Mouse (Mus musculus) adrenal gland, postnatal 36 days (tissue): ENCODE measurements around the gene Cenpf. TPM values are rescaled to one million over a fixed set of nuclear protein-coding genes. Genes with fewer than 3 reads are reported as not detected.

Experiments
- DNase-seq, 2 experiments: peaks; one replicate each; pipeline ENCODE4 v3.0.0; 2021; ENCODE audit warnings: mixed read lengths in 1 of 2
- long read RNA-seq, 2 experiments: library from polyadenylated mRNA; stranded (forward); transcript quantifications; one replicate each; pipeline ENCODE4 v2.0.0; 2021; ENCODE audit warnings: borderline sequencing depth in 2 of 2
- total RNA-seq, 2 experiments: library from RNA; stranded (reverse); gene quantifications; 2 replicates each; pipeline ENCODE4 v1.2.3; 2021

The Cenpf gene
- total RNA-seq = 1 to 10 TPM; 4.0 to 4.7 TPM
- long read RNA-seq, experiment 1, partial matches to known transcripts = 5 of 5 reads
- long read RNA-seq, experiment 1, other reads (novel, unspliced or antisense) = 0 of 5 reads
- long read RNA-seq, experiment 2, partial matches to known transcripts = 0 of 1 reads
- long read RNA-seq, experiment 2, other reads (novel, unspliced or antisense) = 1 of 1 reads

DNA sequence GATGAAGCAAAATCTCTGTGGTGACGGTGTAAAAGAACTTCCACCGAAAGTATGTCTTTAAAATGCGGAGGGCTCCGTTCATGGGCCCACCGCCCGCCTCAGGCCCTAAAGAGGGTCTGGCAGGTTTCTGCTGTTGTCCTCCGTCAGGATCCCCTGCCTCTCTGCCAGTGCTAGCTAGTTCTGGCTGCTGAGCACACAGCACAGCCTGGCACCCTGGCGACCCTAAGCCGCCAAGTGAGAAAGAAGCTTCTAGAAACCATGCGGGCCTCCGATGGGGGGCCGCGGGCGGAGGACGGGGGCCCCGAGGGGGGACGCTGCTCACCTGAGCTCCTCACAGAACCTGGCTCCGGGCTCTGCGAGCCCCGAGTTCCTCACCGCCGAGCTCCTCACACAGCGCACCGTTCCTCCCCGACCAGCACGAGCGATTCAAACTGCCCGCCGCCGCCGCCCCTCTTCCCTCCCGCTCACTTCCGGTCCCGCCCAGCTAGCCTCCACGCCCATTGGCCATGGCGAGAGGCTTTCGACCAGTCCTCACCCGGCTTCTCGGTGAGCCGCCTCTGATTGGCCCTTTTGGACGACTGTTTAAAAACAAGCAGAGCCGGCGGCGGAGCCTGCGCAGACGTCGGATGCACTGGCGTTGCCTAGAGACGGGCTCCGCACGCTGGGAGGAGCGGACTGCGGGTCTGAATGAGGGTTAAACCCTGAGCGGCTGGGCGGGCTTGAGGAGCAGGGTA is at the start of gene Cenpf:
TSS of gene Cenpf (minus strand) at position 433 of the 734 bp plus-strand sequence.
- DNase-seq = peak; percentile 98 to 99

- no peak for DNase-seq
These were observed 44.3 kb upstream of the Cenpf start for GRCm38 (mm10) chr1:189732156-189732555.

GRCm38 (mm10) chr1:189731697-189732096 is 43.8 kb upstream of the Cenpf start:
- DNase-seq = peak; percentile 27 to 31

DNA sequence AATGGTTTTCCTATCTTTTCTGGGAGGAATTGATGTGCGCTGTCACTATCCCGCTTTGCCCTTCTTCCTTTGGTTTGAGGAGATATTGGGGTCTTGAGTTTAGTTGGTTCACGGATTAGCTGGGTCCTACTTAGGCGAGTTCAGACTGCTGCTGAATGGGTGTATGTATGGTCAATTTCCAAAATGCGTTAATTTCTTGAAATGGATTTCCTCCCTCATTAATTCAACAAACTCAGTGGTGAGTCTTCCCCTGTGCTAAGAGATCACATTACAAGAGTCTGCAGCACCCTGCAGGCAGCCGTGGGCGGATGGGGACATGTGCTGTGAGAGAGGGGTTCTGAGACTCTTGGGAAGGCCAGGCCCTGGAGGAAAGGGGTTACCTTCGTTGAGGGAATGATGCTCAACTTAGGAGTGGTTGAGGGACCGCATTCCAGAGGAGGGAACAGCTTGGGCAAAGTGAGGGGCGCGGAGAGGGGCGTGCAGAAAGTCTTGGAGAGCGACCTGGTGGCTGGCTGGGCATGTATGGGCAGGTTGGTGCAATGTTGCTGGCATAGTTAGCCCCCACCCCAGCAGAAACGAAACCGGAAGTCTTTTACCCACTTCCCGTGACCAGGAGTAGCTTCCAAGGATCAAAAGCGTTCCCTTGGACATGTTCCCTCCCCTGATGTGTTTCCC is 41.4 kb upstream of the Cenpf start:
- no peak for DNase-seq

DNA sequence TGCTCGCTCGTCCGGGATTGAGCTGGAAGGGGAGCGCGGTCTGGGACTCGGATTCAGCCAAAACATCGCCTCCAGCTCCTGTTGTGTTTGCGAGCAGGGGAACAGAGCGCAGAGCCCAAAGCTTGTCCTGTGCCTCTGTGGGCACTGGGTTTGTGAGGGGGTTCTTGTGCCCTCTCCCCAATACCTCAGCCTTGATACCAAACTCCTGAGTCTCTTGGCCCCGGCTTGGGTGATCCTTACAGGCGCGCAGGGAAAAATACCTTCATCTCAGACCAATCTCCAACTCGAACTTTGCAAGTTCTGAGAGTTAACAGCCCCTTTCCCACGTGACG is 40.9 kb upstream of the Cenpf start:
- DNase-seq = no peak

GRCm38 (mm10) chr1:189727884-189728783 is 40.2 kb upstream of the Cenpf start, which contains the start of gene Ptpn14:
Gene Ptpn14 (plus strand): TSS chr1:189728268.
- DNase-seq = peak; percentile 91 to 95

DNA sequence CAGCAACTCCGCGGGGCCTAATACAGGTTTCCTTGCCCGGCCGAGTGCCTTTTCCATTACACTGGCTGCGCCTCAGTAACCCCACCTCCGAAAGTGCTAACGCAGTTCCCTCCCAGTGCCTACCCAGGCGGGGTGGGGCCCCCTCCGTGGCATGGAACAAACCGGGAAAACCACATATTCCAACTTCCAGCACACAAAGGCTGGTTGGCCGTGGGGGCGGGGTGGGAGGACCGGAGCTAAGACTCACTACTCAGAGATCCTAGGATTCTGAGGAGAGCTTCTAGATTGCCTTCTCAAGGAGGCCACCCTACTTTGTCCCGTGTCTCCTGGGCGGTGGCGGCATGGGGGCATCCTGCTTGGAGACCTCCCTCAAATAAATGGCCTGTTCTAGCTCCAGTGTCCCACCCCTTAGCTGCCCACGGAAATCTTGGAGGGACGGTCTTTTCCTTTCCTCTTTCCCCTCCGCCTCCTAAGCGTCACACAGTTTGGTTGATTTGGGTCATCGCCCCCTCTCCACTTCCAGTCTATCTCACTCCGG is 39.5 kb upstream of the Cenpf start:
- peak; percentile 72 to 85 for DNase-seq

GRCm38 (mm10) chr1:189726121-189726520 is 38.2 kb upstream of the Cenpf start:
- DNase-seq = no peak

GRCm38 (mm10) chr1:189718600-189718999 is 30.7 kb upstream of the Cenpf start:
- no peak for DNase-seq

GRCm38 (mm10) chr1:189717546-189717945 is 29.7 kb upstream of the Cenpf start:
- no peak for DNase-seq

DNA sequence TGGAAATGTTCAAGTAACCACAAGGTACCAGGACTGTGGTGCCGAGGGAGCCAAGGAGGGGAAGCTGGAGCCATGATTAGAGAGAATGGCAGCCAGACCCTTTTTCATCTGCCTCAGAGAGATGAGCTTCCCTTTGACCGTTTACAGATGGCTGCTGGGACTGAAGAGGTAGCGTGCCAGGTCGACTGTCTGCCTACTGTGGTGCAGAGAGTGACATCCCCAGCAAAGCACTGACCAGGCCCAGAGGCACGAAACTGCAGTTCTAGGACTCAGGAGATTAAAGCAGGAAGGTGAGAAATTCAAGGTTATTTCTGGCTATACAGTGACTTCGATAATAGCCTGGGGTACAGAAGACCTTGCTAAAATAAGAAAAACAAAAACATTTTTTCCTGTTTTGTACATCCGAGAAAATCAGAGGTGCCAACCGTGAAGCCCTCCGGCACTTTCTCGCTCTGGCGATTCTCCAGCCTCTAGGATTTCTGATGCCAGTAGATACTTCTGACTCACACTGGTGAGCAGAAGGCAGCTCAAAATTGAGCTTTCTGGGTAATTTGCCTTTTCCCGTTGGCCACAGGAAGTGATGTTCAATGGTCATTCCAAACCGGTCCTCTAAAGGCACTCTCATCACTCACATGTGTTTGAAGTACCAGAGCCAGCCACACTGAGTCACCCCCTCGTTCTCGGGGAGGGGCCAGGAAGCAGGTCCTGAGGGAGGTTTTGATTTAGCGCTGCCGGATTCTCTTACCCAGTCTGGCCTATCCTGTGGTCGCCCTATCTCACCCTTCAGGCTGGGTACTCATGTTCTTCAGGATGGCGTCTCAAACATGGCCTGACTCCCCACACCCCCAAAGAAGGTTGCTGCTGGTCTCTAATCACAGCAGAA is 28.3 kb upstream of the Cenpf start:
- DNase-seq = peak; percentile 44 to 45

DNA sequence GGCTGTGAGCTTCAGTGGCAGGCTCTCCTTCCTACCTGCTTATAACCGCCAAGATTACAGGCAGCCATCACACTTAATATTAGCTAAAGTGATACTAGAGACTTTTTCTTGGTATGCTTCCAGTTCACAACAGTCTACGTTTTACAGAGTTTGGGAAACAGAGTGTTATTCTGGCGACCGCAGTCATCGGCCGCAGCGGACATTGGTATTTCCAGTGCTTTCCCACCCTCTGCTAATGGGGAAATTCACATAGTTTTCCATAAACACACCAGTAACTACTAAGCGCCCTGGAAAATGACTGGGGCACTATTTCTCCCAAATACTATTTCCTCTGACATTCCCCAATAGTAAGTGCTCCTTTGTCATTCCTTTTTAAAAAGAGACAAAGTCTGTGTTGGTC is 21.1 kb upstream of the Cenpf start:
- DNase-seq = no peak

GRCm38 (mm10) chr1:189707419-189707818 is 19.5 kb upstream of the Cenpf start:
- no peak for DNase-seq

- no peak for DNase-seq
These were observed 19.1 kb upstream of the Cenpf start for GRCm38 (mm10) chr1:189707014-189707413.

DNA sequence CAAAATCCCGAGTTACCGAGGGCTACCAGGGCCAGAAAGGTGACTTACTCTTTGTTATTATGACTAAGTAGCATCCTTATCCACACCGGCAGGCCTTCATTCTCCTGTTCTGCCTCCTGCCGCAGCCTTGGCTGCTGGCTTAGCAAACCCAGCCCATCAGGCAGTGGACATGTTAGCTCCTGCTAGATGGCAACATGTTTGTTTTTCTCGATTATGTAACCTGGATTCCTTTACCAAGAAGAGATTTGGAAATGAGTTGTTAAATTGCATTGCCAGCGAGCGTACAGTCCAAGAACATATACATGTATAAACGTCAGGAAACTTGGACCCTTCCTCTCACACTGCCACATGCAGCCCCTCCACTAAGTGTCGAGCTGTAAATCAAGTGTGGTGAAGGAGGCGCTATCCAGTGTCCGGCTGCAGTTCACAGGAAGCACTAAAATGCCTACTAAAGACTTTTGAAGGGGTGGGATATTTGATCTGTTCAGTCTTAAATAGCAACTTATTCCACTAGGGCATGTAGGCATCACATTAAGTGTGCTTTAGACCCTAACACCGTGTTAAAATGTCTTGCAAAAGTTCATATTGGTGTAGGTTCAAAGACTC is 18.3 kb upstream of the Cenpf start:
- DNase-seq = no peak

DNA sequence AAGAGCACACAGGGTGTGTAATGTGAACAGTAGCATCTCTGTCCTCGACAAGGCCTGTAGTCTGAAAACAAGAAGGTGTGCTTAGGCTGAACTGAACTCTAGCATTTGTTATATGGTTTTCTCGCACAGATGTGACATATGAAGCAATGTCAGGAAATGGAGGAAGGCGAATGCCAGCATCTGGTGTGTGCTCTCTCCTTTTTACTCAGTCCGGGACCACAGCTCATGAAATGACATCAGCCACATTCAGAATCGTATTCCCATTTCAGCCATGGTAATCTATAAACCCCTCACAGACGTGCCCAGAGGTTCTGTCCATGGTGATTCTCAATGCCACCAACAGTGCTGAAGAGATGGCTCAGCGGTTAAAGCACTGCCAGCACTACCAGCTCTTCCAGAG is 15.7 kb upstream of the Cenpf start:
- DNase-seq = no peak

GRCm38 (mm10) chr1:189703156-189703555 is 15.3 kb upstream of the Cenpf start:
- no peak for DNase-seq

- DNase-seq = peak; percentile 70 to 82
These were observed 13.1 kb upstream of the Cenpf start for GRCm38 (mm10) chr1:189700990-189701389.

- DNase-seq = no peak
These were observed 12.3 kb upstream of the Cenpf start for GRCm38 (mm10) chr1:189700186-189700585.

GRCm38 (mm10) chr1:189698416-189698815 is 10.5 kb upstream of the Cenpf start:
- DNase-seq = no peak

DNA sequence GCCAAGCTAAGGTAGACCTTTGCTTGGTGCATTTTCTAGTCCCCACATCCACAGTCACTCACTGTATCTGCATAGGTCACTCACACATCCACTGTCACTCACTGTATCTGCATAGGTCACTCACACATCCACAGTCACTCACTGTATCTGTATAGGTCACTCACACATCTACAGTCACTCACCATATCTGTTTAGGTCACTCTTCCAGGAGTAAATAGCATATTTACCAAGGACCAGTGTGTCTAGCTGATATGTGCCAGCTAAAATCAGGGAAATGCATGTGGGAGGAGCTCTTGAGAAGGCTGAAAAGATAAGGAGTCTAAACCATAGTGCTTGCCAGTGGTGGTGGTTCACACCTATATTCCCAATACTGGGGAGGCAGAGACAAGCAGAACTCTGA is 7.4 kb upstream of the Cenpf start:
- no peak for DNase-seq
